Mouse (Mus musculus) kidney, embryonic 16.5 days (tissue): ENCODE measurements around the gene Psmd5. TPM values are rescaled to one million over a fixed set of nuclear protein-coding genes. Genes with fewer than 3 reads are reported as not detected.
A peak's percentile ranks its signal among the peaks of the same experiment; 100 is the strongest.

Experiments
- ATAC-seq: fragments of 200-750 bp; cut with Nextera tagmentation; 2 replicates; pipeline ENCODE4 v1.8.0; 2017; ENCODE audit warnings: moderate TSS enrichment; ENCODE audit not compliant: low FRiP score, low TSS enrichment
- H3K27ac ChIP-seq: fragments of 300-500 bp; sonication (generic); 2 replicates; pipeline ENCODE4 v1.5.1; 2014; ENCODE audit warnings: low read length
- H3K27me3 ChIP-seq: fragments of 300-500 bp; sonication (generic); 2 replicates; pipeline ENCODE4 v1.6.1; 2014; ENCODE audit warnings: low read length, control low read depth, mixed read lengths; ENCODE audit not compliant: insufficient read depth
- H3K36me3 ChIP-seq: fragments of 300-500 bp; sonication (generic); 2 replicates; pipeline ENCODE4 v1.6.1; 2014; ENCODE audit warnings: low read length, control low read depth, mixed read lengths; ENCODE audit not compliant: insufficient read depth
- H3K4me1 ChIP-seq: fragments of 300-500 bp; sonication (generic); 2 replicates; pipeline ENCODE4 v1.6.1; 2014; ENCODE audit warnings: low read length, control low read depth, mixed read lengths; ENCODE audit not compliant: insufficient read depth
- H3K4me2 ChIP-seq: fragments of 300-500 bp; sonication (generic); replicated peaks from 2 replicates; pipeline ENCODE4 v1.6.1; 2014; ENCODE audit warnings: low read depth, low read length
- H3K4me3 ChIP-seq: fragments of 300-500 bp; sonication (generic); 2 replicates; pipeline ENCODE4 v1.5.1; 2014; ENCODE audit warnings: mild to moderate bottlenecking, low read length
- H3K9ac ChIP-seq: fragments of 300-500 bp; sonication (generic); replicated peaks from 2 replicates; pipeline ENCODE4 v1.6.1; 2014; ENCODE audit warnings: low read length
- H3K9me3 ChIP-seq: fragments of 300-500 bp; sonication (generic); 2 replicates; pipeline ENCODE4 v1.6.1; 2016; ENCODE audit warnings: low read length, control low read depth
- WGBS: fragments of 180-500 bp; shearing (Covaris S2); extraction: QIAGEN DNeasy Blood & Tissue Kit; methylation state at CpG from one replicate; pipeline ENCODE4 v1.1.7; 2014; 5-methylcytosine and 5-hydroxymethylcytosine counted together
- polyA plus RNA-seq: library from polyadenylated mRNA; unstranded; fragments of >200 nt; fragmentation: Nextera tagmentation; extraction: Ambion mirVana; gene quantifications from 2 replicates; pipeline ENCODE4 v1.2.1, GENCODE M21; 2015

Psmd5 gene
- 130 and 140 TPM in 2 replicates for polyA plus RNA-seq

- H3K4me2 ChIP-seq = peak within 1 kb of the TSS; percentile 53
- peak within 1 kb of the TSS; percentile 66 for H3K9ac ChIP-seq
- peak within 1 kb of the TSS; percentile 47 for H3K4me3 ChIP-seq
- no peaks in the 10 kb centered on the region for H3K9me3 ChIP-seq
- H3K27me3 ChIP-seq = peaks cover 5% of the 10 kb centered on the region; the same call in 1 of the 2 replicates
- no peaks in the 10 kb centered on the region for H3K36me3 ChIP-seq
- H3K4me1 ChIP-seq = peaks cover 12% of the 10 kb centered on the region
- peak within 1 kb of the TSS; percentile 83 for H3K27ac ChIP-seq
- 8% methylated on average over 8 of the region's 8 CpGs for WGBS
- ATAC-seq = no peak
These were observed at the start of gene Psmd5 for GRCm38 (mm10) chr2:34874816-34875345. TSS of gene Psmd5 (minus strand) at chr2:34874968.

DNA sequence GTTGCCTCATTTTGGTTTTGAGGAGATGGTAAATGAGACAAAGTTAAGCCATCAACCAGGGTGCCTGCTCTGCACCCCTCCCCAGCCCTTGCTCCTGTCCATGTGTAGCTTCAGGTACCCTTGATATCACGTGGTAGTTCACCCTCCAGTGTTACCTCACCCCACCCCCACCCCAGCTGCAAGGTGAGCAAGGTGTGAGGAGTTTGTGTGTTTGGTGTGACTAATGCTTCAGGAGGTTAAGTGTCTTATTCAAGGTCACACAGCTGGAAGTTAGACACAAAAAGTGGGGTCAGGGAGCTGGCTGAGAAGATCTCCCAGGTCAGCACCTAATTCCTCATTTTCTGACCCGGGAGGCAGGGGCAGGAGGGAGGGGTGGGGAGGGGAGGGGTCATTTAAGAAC is 48.0 kb upstream of the Psmd5 start:
- ATAC-seq = no peak
- Histone ChIP-seq H3K4me2 (no peak overlapping the region), H3K4me1 (no peaks in the 10 kb centered on the region), H3K9me3 (no peaks in the 10 kb centered on the region), H3K27ac (no peak overlapping the region), H3K4me3 (no peak overlapping the region), H3K9ac (no peak overlapping the region), H3K27me3 (no peaks in the 10 kb centered on the region), H3K36me3 (no peaks in the 10 kb centered on the region)
- 25% methylated on average over 2 of the region's 2 CpGs for WGBS

GRCm38 (mm10) chr2:34920144-34920543 is 45.4 kb upstream of the Psmd5 start:
- H3K4me3 ChIP-seq = no peak overlapping the region
- no peak overlapping the region for H3K9ac ChIP-seq
- 0 out of 2 replicates have a peak, but pooled peaks cover 1% of the 10 kb centered on the region for H3K4me1 ChIP-seq
- WGBS = 39% methylated on average over 2 of the region's 2 CpGs
- no peaks in the 10 kb centered on the region for H3K27me3 ChIP-seq
- no peak overlapping the region for H3K4me2 ChIP-seq
- H3K27ac ChIP-seq = no peak overlapping the region
- no peaks in the 10 kb centered on the region for H3K9me3 ChIP-seq
- no peaks in the 10 kb centered on the region for H3K36me3 ChIP-seq
- ATAC-seq = no peak

GRCm38 (mm10) chr2:34915103-34915502 is 40.3 kb upstream of the Psmd5 start:
- Histone ChIP-seq H3K36me3 (no peaks in the 10 kb centered on the region), H3K4me3 (no peak overlapping the region), H3K27ac (peak overlapping the region; percentile 76; the same call in 1 of the 2 replicates), H3K9me3 (no peaks in the 10 kb centered on the region), H3K4me2 (no peak overlapping the region), H3K27me3 (no peaks in the 10 kb centered on the region; the same call in 1 of the 2 replicates), H3K4me1 (peaks cover 20% of the 10 kb centered on the region), H3K9ac (no peak overlapping the region)
- ATAC-seq = 0 out of 2 replicates have a peak, but pooled peaks have one; percentile 14
- WGBS = 65% methylated on average over 2 of the region's 2 CpGs

GRCm38 (mm10) chr2:34914823-34915082 is 40.0 kb upstream of the Psmd5 start:
- no peaks in the 10 kb centered on the region for H3K9me3 ChIP-seq
- no peaks in the 10 kb centered on the region; the same call in 1 of the 2 replicates for H3K27me3 ChIP-seq
- no peak overlapping the region; the same call in 1 of the 2 replicates for H3K9ac ChIP-seq
- 13% methylated on average over 2 of the region's 2 CpGs for WGBS
- peak overlapping the region; percentile 76 for H3K4me3 ChIP-seq
- peak; percentile 28; the same call in 1 of the 2 replicates for ATAC-seq
- H3K36me3 ChIP-seq = 0 out of 2 replicates have a peak, but pooled peaks cover 3% of the 10 kb centered on the region
- H3K4me2 ChIP-seq = peak overlapping the region; percentile 99; the same call in 1 of the 2 replicates
- peaks cover 20% of the 10 kb centered on the region for H3K4me1 ChIP-seq
- peak overlapping the region; percentile 76; the same call in 1 of the 2 replicates for H3K27ac ChIP-seq

DNA sequence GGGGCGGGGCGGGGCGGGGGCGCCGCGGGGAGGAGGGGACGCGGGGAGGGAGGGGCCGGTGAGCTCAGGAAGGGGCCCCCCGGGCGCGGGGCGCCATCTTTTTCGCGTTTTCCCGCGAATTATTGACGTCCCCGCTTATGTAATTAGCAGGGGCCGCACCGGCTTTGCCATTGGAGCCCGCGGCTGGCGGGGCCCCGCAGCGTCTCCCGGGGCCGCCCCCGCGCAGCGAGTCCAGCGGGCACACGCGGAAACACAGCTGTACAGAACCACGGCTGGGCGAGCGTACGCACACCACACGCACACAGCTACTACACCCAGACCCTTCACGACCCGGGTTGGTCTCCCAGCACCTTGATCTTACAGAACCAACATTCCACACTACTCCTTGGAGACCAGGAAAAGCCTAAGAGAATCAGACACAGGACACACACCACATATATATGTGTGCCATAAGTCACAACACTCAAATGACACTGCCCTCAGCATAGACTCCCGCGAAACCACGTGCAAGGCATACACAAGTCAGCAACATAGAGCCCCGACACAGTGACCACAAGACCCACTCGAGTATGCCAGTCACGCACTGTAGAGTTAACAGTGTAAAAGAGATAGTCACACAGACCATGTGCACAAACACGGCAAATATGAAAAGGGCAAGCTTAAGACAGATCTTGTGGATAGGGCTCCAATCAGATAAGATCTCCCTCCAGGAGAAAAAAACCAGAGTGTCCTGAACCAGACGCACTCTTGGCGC is 39.5 kb upstream of the Psmd5 start:
- peak; percentile 76 for ATAC-seq
- WGBS = 3% methylated on average over 37 of the region's 50 CpGs
- H3K27ac ChIP-seq = peak overlapping the region; percentile 76; the same call in 1 of the 2 replicates

GRCm38 (mm10) chr2:34913218-34914068 is 38.7 kb upstream of the Psmd5 start, which contains the start of gene Phf19:
TSS of gene Phf19 (minus strand) at chr2:34914026.
- Histone ChIP-seq H3K4me1 (peaks cover 20% of the 10 kb centered on the region), H3K4me2 (peak within 1 kb of the TSS; percentile 99), H3K9ac (peak within 1 kb of the TSS; percentile 81), H3K27ac (peak within 1 kb of the TSS; percentile 79), H3K9me3 (no peaks in the 10 kb centered on the region), H3K36me3 (0 out of 2 replicates have a peak, but pooled peaks cover 4% of the 10 kb centered on the region), H3K27me3 (no peaks in the 10 kb centered on the region; the same call in 1 of the 2 replicates), H3K4me3 (peak within 1 kb of the TSS; percentile 76)
- WGBS = 1% methylated on average over 58 of the region's 64 CpGs
- ATAC-seq = peak; percentile 44

More for the DNA sequence above, 39.5 kb upstream of the Psmd5 start:
- peak overlapping the region; percentile 76 for H3K4me3 ChIP-seq
- H3K9me3 ChIP-seq = no peaks in the 10 kb centered on the region
- peaks cover 20% of the 10 kb centered on the region for H3K4me1 ChIP-seq
- H3K27me3 ChIP-seq = no peaks in the 10 kb centered on the region; the same call in 1 of the 2 replicates
- 0 out of 2 replicates have a peak, but pooled peaks cover 4% of the 10 kb centered on the region for H3K36me3 ChIP-seq
- H3K9ac ChIP-seq = peak overlapping the region; percentile 81
- peak overlapping the region; percentile 99 for H3K4me2 ChIP-seq

DNA sequence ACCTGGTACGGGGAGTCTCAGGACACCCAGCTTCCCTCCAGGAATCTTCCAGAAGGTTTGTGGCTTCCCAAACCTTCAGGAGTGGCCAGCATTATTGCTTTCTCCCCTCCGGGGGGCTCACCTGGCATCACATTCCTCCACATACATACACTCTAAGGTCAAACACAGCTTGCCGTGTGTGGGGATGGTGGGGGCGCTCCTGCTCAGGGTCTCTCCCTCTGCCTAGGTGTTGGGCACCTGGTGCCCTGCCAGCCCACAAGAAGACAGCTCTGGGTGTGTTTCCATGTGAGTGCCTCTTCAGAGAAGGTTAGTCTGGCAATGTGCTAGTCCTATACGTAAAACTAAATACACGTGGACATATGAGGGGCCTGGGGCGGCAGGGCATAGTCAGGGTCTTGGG is 37.8 kb upstream of the Psmd5 start:
- Histone ChIP-seq H3K4me2 (peak overlapping the region; percentile 99), H3K4me3 (peak overlapping the region; percentile 76), H3K4me1 (peaks cover 20% of the 10 kb centered on the region), H3K9me3 (no peaks in the 10 kb centered on the region), H3K9ac (peak overlapping the region; percentile 81), H3K27me3 (no peaks in the 10 kb centered on the region; the same call in 1 of the 2 replicates), H3K36me3 (0 out of 2 replicates have a peak, but pooled peaks cover 4% of the 10 kb centered on the region), H3K27ac (peak overlapping the region; percentile 79)
- WGBS = 25% methylated on average over 7 of the region's 7 CpGs
- 0 out of 2 replicates have a peak, but pooled peaks have one; percentile 6 for ATAC-seq

- Histone ChIP-seq H3K27me3 (no peaks in the 10 kb centered on the region; the same call in 1 of the 2 replicates), H3K4me2 (peak overlapping the region; percentile 99), H3K27ac (no peak overlapping the region), H3K4me3 (peak overlapping the region; percentile 76), H3K9ac (no peak overlapping the region), H3K4me1 (peaks cover 20% of the 10 kb centered on the region), H3K36me3 (0 out of 2 replicates have a peak, but pooled peaks cover 4% of the 10 kb centered on the region), H3K9me3 (no peaks in the 10 kb centered on the region)
- ATAC-seq = no peak
- WGBS = 62% methylated on average over 5 of the region's 5 CpGs
These were observed 37.1 kb upstream of the Psmd5 start for GRCm38 (mm10) chr2:34911871-34912270.
